Mouse (Mus musculus): Measurements from ENCODE around the gene Kank2.

GRCm38 (mm10) chr9:21788234-21788633 lies 10.3 kb downstream of the Kank2 start:
- TF ChIP-seq CTCF (IDR thresholded peaks at IDR 0.05; ENCODE audit: control insufficient read depth, insufficient read depth, low read length) (no peak), POLR2A (IDR thresholded peaks at IDR 0.05; ENCODE audit: borderline replicate concordance, control insufficient read depth, low read depth, low read length) (no peak)
